Mouse (Mus musculus) MEL (cell line): ENCODE measurements around the gene Cnot3. TPM values are rescaled to one million over a fixed set of nuclear protein-coding genes. Genes with fewer than 3 reads are reported as not detected.

Source experiments
- DNase-seq: peaks from one replicate; pipeline ENCODE4 v3.0.0; 2011; ENCODE audit warnings: low read depth, low spot score
- H3K27ac ChIP-seq: 2 replicates; pipeline ENCODE4 v1.5.1; 2012; ENCODE audit warnings: low read depth, mild to moderate bottlenecking, control low read depth, low read length, moderate library complexity; ENCODE audit not compliant: control insufficient read depth
- H3K27me3 ChIP-seq, 2 experiments: fragments of 150-350 bp in 1 of 2; sonication (generic) in 1 of 2; 2 replicates each; pipeline ENCODE4 v1.6.1; 2012; ENCODE audit warnings: low read length in 2 of 2, mild to moderate bottlenecking in 2 of 2, improper control_type of control experiment in 1 of 2, moderate library complexity in 1 of 2; ENCODE audit not compliant: insufficient read depth in 2 of 2, control insufficient read depth in 1 of 2
- H3K36me3 ChIP-seq, 2 experiments: 2 replicates each; pipeline ENCODE4 v1.6.1; 2012 to 2014; ENCODE audit warnings: low read length in 2 of 2, improper control_type of control experiment in 1 of 2, inconsistent platforms in 1 of 2, mild to moderate bottlenecking in 1 of 2; ENCODE audit not compliant: insufficient read depth in 2 of 2, control insufficient read depth in 1 of 2
- H3K4me1 ChIP-seq, 2 experiments: fragments of 150-350 bp in 1 of 2; sonication (generic) in 1 of 2; 2 replicates each; pipeline ENCODE4 v1.6.1; 2012; ENCODE audit warnings: low read length in 2 of 2, improper control_type of control experiment in 1 of 2, mild to moderate bottlenecking in 1 of 2; ENCODE audit not compliant: insufficient read depth in 2 of 2, control insufficient read depth in 1 of 2
- H3K4me3 ChIP-seq, 2 experiments: fragments of 150-350 bp in 1 of 2; sonication (generic) in 1 of 2; 2 replicates each; pipeline ENCODE4 v1.5.1; 2012; ENCODE audit warnings: low read depth in 2 of 2, low read length in 2 of 2, mild to moderate bottlenecking in 2 of 2, moderate library complexity in 2 of 2, control low read depth in 1 of 2, improper control_type of control experiment in 1 of 2; ENCODE audit not compliant: control insufficient read depth in 1 of 2, insufficient read depth in 1 of 2
- H3K79me2 ChIP-seq: 2 replicates; pipeline ENCODE4 v1.6.1; 2012; ENCODE audit warnings: mild to moderate bottlenecking, low read length, moderate library complexity; ENCODE audit not compliant: control insufficient read depth, poor library complexity, insufficient read depth
- H3K9ac ChIP-seq: 2 replicates; pipeline ENCODE4 v1.6.1; 2012; ENCODE audit warnings: low read depth, mild to moderate bottlenecking, control low read depth, low read length, moderate library complexity; ENCODE audit not compliant: control insufficient read depth, poor library complexity, severe bottlenecking
- H3K9me3 ChIP-seq: fragments of 150-350 bp; sonication (generic); replicated peaks from 2 replicates; pipeline ENCODE4 v1.6.1; 2012; ENCODE audit warnings: mild to moderate bottlenecking, low read length, improper control_type of control experiment, moderate library complexity; ENCODE audit not compliant: insufficient read depth
- BHLHE40 ChIP-seq: IDR thresholded peaks from 2 replicates; pipeline ENCODE4 v1.6.1; 2012; ENCODE audit warnings: low read depth, mild to moderate bottlenecking, inconsistent platforms, low read length, improper control_type of control experiment, borderline replicate concordance
- CHD1 ChIP-seq: IDR thresholded peaks from 2 replicates; pipeline ENCODE4 v1.6.1; 2012; ENCODE audit warnings: low read depth, mild to moderate bottlenecking, inconsistent platforms, low read length, improper control_type of control experiment
- CTCF ChIP-seq, 3 experiments: IDR thresholded peaks in 2 of 3; conservative IDR thresholded peaks in 1 of 3; 2 replicates each; pipeline ENCODE4 v1.5.1; 2011 to 2012; ENCODE audit warnings: low read length in 3 of 3, low read depth in 2 of 3, mild to moderate bottlenecking in 2 of 3, improper control_type of control experiment in 1 of 3, inconsistent platforms in 1 of 3, mixed read lengths in 1 of 3, moderate library complexity in 1 of 3; ENCODE audit not compliant: control insufficient read depth in 1 of 3, insufficient read depth in 1 of 3, poor library complexity in 1 of 3, severe bottlenecking in 1 of 3
- E2F4 ChIP-seq: IDR thresholded peaks from 2 replicates; pipeline ENCODE4 v1.6.1; 2011; ENCODE audit warnings: low read depth, low read length, improper control_type of control experiment, borderline replicate concordance
- ELF1 ChIP-seq: IDR thresholded peaks from 2 replicates; pipeline ENCODE4 v1.6.1; 2014; ENCODE audit warnings: low read depth, mild to moderate bottlenecking, inconsistent platforms, low read length, improper control_type of control experiment, moderate library complexity
- ETS1 ChIP-seq: IDR thresholded peaks from 2 replicates; pipeline ENCODE4 v1.6.1; 2012; ENCODE audit warnings: low read depth, mild to moderate bottlenecking, inconsistent platforms, low read length, improper control_type of control experiment, moderate library complexity
- GABPA ChIP-seq: IDR thresholded peaks from 2 replicates; pipeline ENCODE4 v1.6.1; 2012; ENCODE audit warnings: low read depth, mild to moderate bottlenecking, inconsistent platforms, low read length, improper control_type of control experiment, moderate library complexity
- GATA1 ChIP-seq: IDR thresholded peaks from 2 replicates; pipeline ENCODE4 v1.6.1; 2011; ENCODE audit warnings: low read depth, low read length, improper control_type of control experiment
- HCFC1 ChIP-seq: IDR thresholded peaks from 2 replicates; pipeline ENCODE4 v1.6.1; 2012; ENCODE audit warnings: low read depth, mild to moderate bottlenecking, inconsistent platforms, low read length, improper control_type of control experiment, moderate library complexity
- JUND ChIP-seq: IDR thresholded peaks from 2 replicates; pipeline ENCODE4 v1.6.1; 2011; ENCODE audit warnings: low read depth, mild to moderate bottlenecking, improper control_type of control experiment, low read length
- KAT2A ChIP-seq: conservative IDR thresholded peaks from 2 replicates; pipeline ENCODE4 v1.6.1; 2012; ENCODE audit warnings: low read depth, low read length, improper control_type of control experiment, inconsistent platforms
- MAFK ChIP-seq: IDR thresholded peaks from 2 replicates; pipeline ENCODE4 v1.6.1; 2011; ENCODE audit warnings: low read depth, mild to moderate bottlenecking, low read length, improper control_type of control experiment, borderline replicate concordance
- MAX ChIP-seq: IDR thresholded peaks from 2 replicates; pipeline ENCODE4 v1.6.1; 2011; ENCODE audit warnings: low read length, improper control_type of control experiment
- MAZ ChIP-seq: IDR thresholded peaks from 2 replicates; pipeline ENCODE4 v1.6.1; 2012; ENCODE audit warnings: low read depth, mild to moderate bottlenecking, inconsistent platforms, low read length, improper control_type of control experiment
- MEF2A ChIP-seq: IDR thresholded peaks from 2 replicates; pipeline ENCODE4 v1.6.1; 2014; ENCODE audit warnings: low read depth, mild to moderate bottlenecking, inconsistent platforms, low read length, improper control_type of control experiment; ENCODE audit not compliant: poor library complexity, insufficient replicate concordance, severe bottlenecking; ENCODE audit errors: extremely low read depth
- MXI1 ChIP-seq: IDR thresholded peaks from 2 replicates; pipeline ENCODE4 v1.6.1; 2011; ENCODE audit warnings: mild to moderate bottlenecking, low read depth, low read length, improper control_type of control experiment
- MYB ChIP-seq: IDR thresholded peaks from 2 replicates; pipeline ENCODE4 v1.6.1; 2011; ENCODE audit warnings: mild to moderate bottlenecking, low read depth, low read length, improper control_type of control experiment
- MYC ChIP-seq: IDR thresholded peaks from 2 replicates; pipeline ENCODE4 v1.6.1; 2011; ENCODE audit warnings: low read depth, mild to moderate bottlenecking, low read length, improper control_type of control experiment, moderate library complexity
- NELFE ChIP-seq: IDR thresholded peaks from 2 replicates; pipeline ENCODE4 v1.6.1; 2011; ENCODE audit warnings: low read depth, low read length, improper control_type of control experiment
- NRF1 ChIP-seq: IDR thresholded peaks from 2 replicates; pipeline ENCODE4 v1.6.1; 2014; ENCODE audit warnings: low read depth, mild to moderate bottlenecking, inconsistent platforms, low read length, improper control_type of control experiment, moderate library complexity; ENCODE audit not compliant: poor library complexity, insufficient read depth, severe bottlenecking
- POLR2A ChIP-seq, 2 experiments: IDR thresholded peaks; 2 replicates each; pipeline ENCODE4 v1.6.1; 2011 to 2012; ENCODE audit warnings: low read length in 2 of 2, mild to moderate bottlenecking in 2 of 2, control low read depth in 1 of 2, improper control_type of control experiment in 1 of 2, low read depth in 1 of 2, moderate library complexity in 1 of 2; ENCODE audit not compliant: control insufficient read depth in 1 of 2, insufficient read depth in 1 of 2, poor library complexity in 1 of 2
- POLR2AphosphoS2 ChIP-seq: IDR thresholded peaks from 2 replicates; pipeline ENCODE4 v1.6.1; 2011; ENCODE audit warnings: low read length, improper control_type of control experiment
- POLR2AphosphoS5 ChIP-seq: IDR thresholded peaks from 2 replicates; pipeline ENCODE4 v1.6.1; 2012; ENCODE audit warnings: low read depth, borderline replicate concordance, mild to moderate bottlenecking, inconsistent platforms, low read length, moderate library complexity, mixed read lengths
- RAD21 ChIP-seq: IDR thresholded peaks from 2 replicates; pipeline ENCODE4 v1.6.1; 2011; ENCODE audit warnings: mild to moderate bottlenecking, low read depth, low read length, improper control_type of control experiment
- RCOR1 ChIP-seq: IDR thresholded peaks from 2 replicates; pipeline ENCODE4 v1.6.1; 2012; ENCODE audit warnings: low read depth, mild to moderate bottlenecking, inconsistent platforms, low read length, improper control_type of control experiment
- SIN3A ChIP-seq: IDR thresholded peaks from 2 replicates; pipeline ENCODE4 v1.6.1; 2012; ENCODE audit warnings: low read length, improper control_type of control experiment, inconsistent platforms
- SMC3 ChIP-seq: IDR thresholded peaks from 2 replicates; pipeline ENCODE4 v1.6.1; 2011; ENCODE audit warnings: low read depth, low read length, improper control_type of control experiment
- TAL1 ChIP-seq: IDR thresholded peaks from 2 replicates; pipeline ENCODE4 v1.6.1; 2012; ENCODE audit warnings: mild to moderate bottlenecking, inconsistent platforms, low read length, moderate library complexity, mixed read lengths
- TBP ChIP-seq: IDR thresholded peaks from 2 replicates; pipeline ENCODE4 v1.8.0; 2011; ENCODE audit warnings: low read depth, low read length, improper control_type of control experiment
- TCF12 ChIP-seq: IDR thresholded peaks from 2 replicates; pipeline ENCODE4 v1.6.1; 2014; ENCODE audit warnings: low read depth, mild to moderate bottlenecking, inconsistent platforms, low read length, improper control_type of control experiment, moderate library complexity
- UBTF ChIP-seq: IDR thresholded peaks from 2 replicates; pipeline ENCODE4 v1.6.1; 2012; ENCODE audit warnings: low read depth, mild to moderate bottlenecking, inconsistent platforms, low read length, improper control_type of control experiment, moderate library complexity, borderline replicate concordance; ENCODE audit not compliant: insufficient read depth
- USF1 ChIP-seq: IDR thresholded peaks from 2 replicates; pipeline ENCODE4 v1.6.1; 2014; ENCODE audit warnings: low read depth, mild to moderate bottlenecking, inconsistent platforms, low read length, improper control_type of control experiment, moderate library complexity
- USF2 ChIP-seq, 2 experiments: IDR thresholded peaks; 2 replicates each; pipeline ENCODE4 v1.6.1; 2011 to 2012; ENCODE audit warnings: improper control_type of control experiment in 2 of 2, low read length in 2 of 2, borderline replicate concordance in 1 of 2, inconsistent platforms in 1 of 2, low read depth in 1 of 2, mild to moderate bottlenecking in 1 of 2; ENCODE audit not compliant: insufficient read depth in 1 of 2
- ZKSCAN1 ChIP-seq: IDR thresholded peaks from 2 replicates; pipeline ENCODE4 v1.6.1; 2012; ENCODE audit warnings: low read depth, mild to moderate bottlenecking, inconsistent platforms, low read length, improper control_type of control experiment, moderate library complexity
- ZMIZ1 ChIP-seq: IDR thresholded peaks from 2 replicates; pipeline ENCODE4 v1.6.1; 2012; ENCODE audit warnings: low read depth, mild to moderate bottlenecking, inconsistent platforms, low read length, improper control_type of control experiment, moderate library complexity
- ZNF384 ChIP-seq: IDR thresholded peaks from 2 replicates; pipeline ENCODE4 v1.6.1; 2012; ENCODE audit warnings: low read depth, mild to moderate bottlenecking, inconsistent platforms, low read length, improper control_type of control experiment
- polyA plus RNA-seq, 2 experiments: library from polyadenylated mRNA; stranded (reverse) in 1 of 2; unstranded in 1 of 2; fragments of >175 nt in 1 of 2; fragments of >200 nt in 1 of 2; gene quantifications; 2 replicates each; pipeline versions ENCODE4 v1.2.1 to v1.2.4; 2012; ENCODE audit warnings: low replicate concordance in 2 of 2, low read depth in 1 of 2; ENCODE audit not compliant: insufficient read length in 2 of 2, insufficient read depth in 1 of 2, missing spikeins in 1 of 2
- total RNA-seq: library from RNA; depleted of rRNA; stranded (reverse); fragments of 300-350 nt; gene quantifications from 2 replicates; pipeline ENCODE4 v1.2.3, GENCODE M21; 2012

Cnot3 gene
- total and polyA plus RNA-seq, 3 experiments: 17.4 to 118 (median 86.6) TPM

DNA sequence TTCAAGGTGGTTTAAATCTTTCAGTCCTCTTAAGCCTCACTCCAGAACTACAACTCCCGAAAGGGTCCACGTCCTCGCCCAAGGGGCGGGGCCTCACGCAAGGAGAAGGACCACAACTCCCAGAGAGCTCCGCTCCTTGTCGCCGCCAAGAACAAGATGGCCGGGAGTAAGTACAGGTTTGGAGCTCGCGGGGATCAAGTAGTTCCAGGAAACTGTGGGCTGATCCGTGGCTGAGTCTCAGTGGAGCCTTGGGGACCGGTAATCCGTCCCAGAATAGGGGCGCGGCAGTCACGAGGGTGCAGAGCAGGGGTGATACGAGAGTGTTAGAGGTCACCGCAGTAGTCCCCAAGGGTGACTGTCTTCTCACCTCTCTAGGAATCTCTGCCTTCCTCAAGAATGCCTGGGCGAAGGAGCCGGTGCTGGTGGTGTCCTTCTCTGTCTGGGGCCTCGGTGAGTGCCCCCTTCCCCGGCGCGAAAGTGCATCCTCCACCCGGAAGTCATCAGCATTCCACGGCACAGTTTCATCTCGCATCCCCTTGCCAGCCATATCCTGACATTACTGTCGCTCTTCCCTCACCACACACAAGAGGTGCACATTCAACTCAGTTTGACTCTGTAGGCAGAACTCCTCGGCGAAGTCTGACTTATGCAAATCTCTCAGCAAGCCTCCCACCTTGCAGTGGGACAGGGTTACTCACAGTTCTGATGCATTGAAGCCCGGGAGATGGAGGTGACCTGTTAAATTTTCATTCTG lies 27.6 kb upstream of the Cnot3 start, which contains the start of gene Ndufa3:
TSS of gene Ndufa3 (plus strand) at position 132 of the 754 bp plus-strand sequence.
- H3K4me1 ChIP-seq: peaks cover 2 to 21% of the 10 kb centered on the region in 2 experiments
- H3K4me3 ChIP-seq: peak within 1 kb of the TSS; percentile 85
- peak within 1 kb of the TSS; percentile 85 for H3K9ac ChIP-seq
- no peaks in the 10 kb centered on the region for H3K9me3 ChIP-seq
- peaks cover 7% of the 10 kb centered on the region for H3K79me2 ChIP-seq
- peaks cover 2 to 9% of the 10 kb centered on the region in 2 experiments; a peak in 3 of 4 replicates for H3K36me3 ChIP-seq
- no peaks in the 10 kb centered on the region for H3K27me3 ChIP-seq
- peak; percentile 96 for DNase-seq
- H3K27ac ChIP-seq: peak within 1 kb of the TSS; percentile 65
- TF ChIP-seq GABPA: no peak
- peak; percentile 43 for TF ChIP-seq ELF1
- TF ChIP-seq MAZ: no peak
- TF ChIP-seq NRF1: no peak
- TF ChIP-seq POLR2A (IDR thresholded peaks at IDR 0.05; ENCODE audit: control insufficient read depth in 1 of 2, insufficient read depth in 1 of 2, low read depth in 1 of 2, low read length in 2 of 2, poor library complexity in 1 of 2): peak; percentile 75 to 88
- TF ChIP-seq E2F4: no peak
- TF ChIP-seq ZNF384: no peak
- peak; percentile 69 for TF ChIP-seq NELFE
- no peak for TF ChIP-seq SMC3
- TF ChIP-seq USF1: no peak
- TF ChIP-seq RAD21: no peak
- no peak for TF ChIP-seq JUND
- TF ChIP-seq HCFC1: peak; percentile 99
- no peak for TF ChIP-seq MAFK
- no peak for TF ChIP-seq ZMIZ1
- peak; percentile 14; the same call in 1 of the 2 replicates for TF ChIP-seq MXI1
- TF ChIP-seq POLR2AphosphoS2: peak; percentile 76
- TF ChIP-seq CHD1: no peak
- peak; percentile 83 for TF ChIP-seq SIN3A
- TF ChIP-seq TAL1: no peak
- no peak for TF ChIP-seq MYB
- no peak for TF ChIP-seq UBTF
- TF ChIP-seq TBP: peak; percentile 79
- TF ChIP-seq BHLHE40: no peak
- no peak for TF ChIP-seq USF2 (IDR thresholded peaks at IDR 0.05; ENCODE audit: borderline replicate concordance in 1 of 2, insufficient read depth in 1 of 2, low read depth in 1 of 2, low read length in 2 of 2)
- TF ChIP-seq MAX: no peak; the same call in 1 of the 2 replicates
- TF ChIP-seq ETS1: no peak
- no peak for TF ChIP-seq ZKSCAN1
- peak; percentile 96 for TF ChIP-seq KAT2A
- no peak for TF ChIP-seq CTCF (IDR thresholded peaks at IDR 0.05 in 2 of 3, conservative IDR thresholded peaks at IDR 0.05 in 1 of 3; ENCODE audit: control insufficient read depth in 1 of 3, insufficient read depth in 1 of 3, low read depth in 2 of 3, low read length in 3 of 3, poor library complexity in 1 of 3, severe bottlenecking in 1 of 3)
- no peak for TF ChIP-seq MEF2A
- peak; percentile 52 for TF ChIP-seq TCF12
- no peak for TF ChIP-seq GATA1
- no peak for TF ChIP-seq POLR2AphosphoS5
- no peak for TF ChIP-seq RCOR1
- peak; percentile 18; the same call in 1 of the 2 replicates for TF ChIP-seq MYC
